Mouse (Mus musculus) liver, postnatal 0 days (tissue): ENCODE results near the gene Olfr643.
A peak's percentile ranks its signal among the peaks of the same experiment; 100 is the strongest.

Experiments
- CTCF ChIP-seq: sonication (generic); IDR thresholded peaks from 2 replicates; pipeline ENCODE4 v1.5.1; 2016; ENCODE audit warnings: antibody characterized with exemption, low read depth
- EP300 ChIP-seq: IDR thresholded peaks from 2 replicates; pipeline ENCODE4 v1.6.1; 2016; ENCODE audit warnings: antibody characterized with exemption, low read depth, mild to moderate bottlenecking

DNA sequence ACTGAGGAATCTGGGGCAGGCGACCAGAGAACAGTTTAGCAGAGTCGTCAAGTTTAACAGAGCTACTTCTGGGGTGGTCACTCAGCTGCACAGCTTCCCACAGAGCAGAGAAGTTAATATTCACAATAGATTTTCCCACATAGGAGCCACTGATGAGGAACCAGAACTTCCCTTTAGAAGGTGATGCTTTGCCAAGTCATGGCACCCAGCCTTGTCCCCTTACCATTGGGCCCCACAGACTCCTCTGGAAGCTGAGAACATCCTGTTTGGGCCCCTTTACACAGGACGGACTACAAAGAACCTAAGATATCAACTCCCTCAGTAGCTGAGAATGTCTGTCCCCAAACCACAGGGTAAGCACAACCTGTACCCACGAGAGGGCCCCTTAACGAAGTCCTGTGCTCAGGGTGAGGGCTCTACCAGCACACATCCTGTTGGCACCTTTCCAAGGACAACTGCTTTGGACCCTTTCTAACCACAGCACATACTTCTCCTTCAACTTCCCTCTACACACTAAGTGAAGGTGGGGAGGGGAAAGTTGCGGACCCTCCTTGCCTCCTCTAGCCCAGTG lies 32.5 kb upstream of the Olfr643 start:
- TF ChIP-seq CTCF (no peak), EP300 (peak; percentile 58; the same call in 1 of the 2 replicates)
